Mouse (Mus musculus) erythroblast, embryonic 14.5 days (primary cell): ENCODE results near the gene Iffo1. TPM values are rescaled to one million over a fixed set of nuclear protein-coding genes. Genes with fewer than 3 reads are reported as not detected.

ENCODE experiments used
- H3K27me3 ChIP-seq: 2 replicates; pipeline ENCODE4 v1.6.1; 2012; ENCODE audit warnings: inconsistent platforms; ENCODE audit not compliant: control insufficient read depth
- H3K36me3 ChIP-seq: 2 replicates; pipeline ENCODE4 v1.6.1; 2012; ENCODE audit warnings: mild to moderate bottlenecking, inconsistent platforms; ENCODE audit not compliant: control insufficient read depth
- H3K4me1 ChIP-seq: 2 replicates; pipeline ENCODE4 v1.6.1; 2012; ENCODE audit warnings: inconsistent platforms; ENCODE audit not compliant: control insufficient read depth
- H3K4me3 ChIP-seq: replicated peaks from 2 replicates; pipeline ENCODE3; 2012; ENCODE audit warnings: moderate library complexity, mild to moderate bottlenecking, inconsistent platforms
- H3K9me3 ChIP-seq: 2 replicates; pipeline ENCODE4 v1.6.1; 2012; ENCODE audit warnings: low read length, inconsistent platforms, mixed read lengths; ENCODE audit not compliant: control insufficient read depth
- GATA1 ChIP-seq: IDR thresholded peaks from 2 replicates; pipeline ENCODE4 v1.6.1; 2012; ENCODE audit warnings: low read length, inconsistent platforms, mixed read lengths
- TAL1 ChIP-seq: IDR thresholded peaks from 3 replicates; pipeline ENCODE4 v1.6.1; 2012; ENCODE audit warnings: low read length, inconsistent platforms, mixed read lengths
- polyA plus RNA-seq: library from polyadenylated mRNA; stranded (reverse); fragments of >175 nt; gene quantifications from 2 replicates; pipeline ENCODE4 v1.2.3, GENCODE M21; 2012

Gene Iffo1
- polyA plus RNA-seq, 1 experiment: 1.3 TPM

DNA sequence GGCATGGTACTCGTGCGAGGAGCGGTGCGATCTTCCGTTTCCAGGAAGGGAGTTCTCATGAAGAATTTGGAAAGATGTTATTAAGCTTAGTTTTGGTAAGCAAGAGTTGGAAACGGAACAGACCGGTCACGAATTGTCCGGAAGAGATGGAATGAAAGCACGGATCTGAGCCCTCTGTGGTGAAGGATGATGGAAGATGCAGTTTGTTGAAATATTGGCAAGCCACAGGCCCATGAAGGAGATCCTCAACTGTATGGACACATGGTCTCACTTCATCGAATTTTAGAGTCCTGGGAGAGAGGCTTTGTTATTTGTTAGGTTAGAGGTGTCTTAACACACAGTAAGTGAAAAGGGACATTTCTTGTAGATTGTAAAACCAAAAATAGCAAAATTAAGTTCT, 12.6 kb upstream of the Iffo1 start:
- peak overlapping the region; percentile 69 for H3K4me3 ChIP-seq
- TF ChIP-seq TAL1 (no peak), GATA1 (no peak)
- H3K9me3 ChIP-seq: no peaks in the 10 kb centered on the region
- no peaks in the 10 kb centered on the region for H3K27me3 ChIP-seq
- H3K4me1 ChIP-seq: peaks cover 29% of the 10 kb centered on the region
- H3K36me3 ChIP-seq: peaks cover 70% of the 10 kb centered on the region

- no peak overlapping the region for H3K4me3 ChIP-seq
- no peak for TF ChIP-seq TAL1
- TF ChIP-seq GATA1: no peak
- H3K4me1 ChIP-seq: peaks cover 18% of the 10 kb centered on the region
- no peaks in the 10 kb centered on the region for H3K9me3 ChIP-seq
- H3K27me3 ChIP-seq: no peaks in the 10 kb centered on the region
- peaks cover 83% of the 10 kb centered on the region for H3K36me3 ChIP-seq
Measured at GRCm38 (mm10) chr6:125137002-125137671, 7.9 kb upstream of the Iffo1 start.

GRCm38 (mm10) chr6:125139747-125140146, 5.3 kb upstream of the Iffo1 start:
- H3K36me3 ChIP-seq: peaks cover 86% of the 10 kb centered on the region

DNA sequence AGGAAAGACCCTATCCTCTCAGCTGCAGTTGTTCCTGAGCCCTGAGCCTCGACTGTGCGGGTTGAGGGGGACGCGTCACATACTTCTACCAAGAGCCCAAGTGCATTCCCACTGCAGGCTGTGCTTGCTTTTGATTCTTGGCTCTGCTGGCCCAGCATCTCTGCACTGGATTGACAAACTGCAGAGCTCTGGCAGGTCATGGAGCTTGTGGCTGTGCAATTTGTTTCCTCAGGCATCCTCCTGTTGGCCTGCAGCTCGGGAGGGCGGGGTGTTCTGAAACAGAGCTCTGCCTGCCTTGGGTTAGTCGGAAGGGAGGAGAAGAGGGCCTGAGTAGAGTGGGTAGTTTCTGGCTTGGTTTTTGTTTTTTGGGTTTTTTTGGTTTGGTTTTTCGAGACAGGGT, 2.6 kb upstream of the Iffo1 start:
- Histone ChIP-seq H3K36me3 (peaks cover 73% of the 10 kb centered on the region), H3K27me3 (no peaks in the 10 kb centered on the region), H3K4me3 (no peak overlapping the region), H3K4me1 (peaks cover 38% of the 10 kb centered on the region), H3K9me3 (no peaks in the 10 kb centered on the region)
- no peak for TF ChIP-seq TAL1
- TF ChIP-seq GATA1: no peak

More at GRCm38 (mm10) chr6:125139747-125140146, 5.3 kb upstream of the Iffo1 start:
- no peak overlapping the region for H3K4me3 ChIP-seq
- TF ChIP-seq GATA1 (no peak), TAL1 (no peak)
- no peaks in the 10 kb centered on the region for H3K27me3 ChIP-seq
- H3K9me3 ChIP-seq: no peaks in the 10 kb centered on the region
- peaks cover 11% of the 10 kb centered on the region for H3K4me1 ChIP-seq

DNA sequence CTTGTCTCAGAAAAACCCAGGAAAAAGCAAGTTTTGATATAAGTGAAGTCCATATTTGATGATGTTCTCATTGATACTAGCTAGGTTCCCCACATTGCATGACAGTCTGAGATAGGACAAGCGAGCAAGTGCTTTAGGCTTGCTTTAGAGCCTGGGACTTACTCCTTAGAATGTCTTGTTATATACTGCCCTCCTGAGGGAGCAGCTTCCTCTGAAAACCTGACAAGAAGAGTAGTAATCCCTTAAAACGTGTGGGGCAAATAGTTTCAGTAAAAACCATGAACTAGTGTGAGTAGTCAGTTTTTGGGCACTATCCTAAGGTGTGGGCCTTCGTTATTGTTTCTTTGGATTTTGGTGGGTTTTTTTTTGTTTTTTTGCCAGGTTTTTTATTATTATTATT, 1.9 kb upstream of the Iffo1 start:
- H3K36me3 ChIP-seq: peaks cover 73% of the 10 kb centered on the region
- TF ChIP-seq GATA1: no peak
- no peak for TF ChIP-seq TAL1

DNA sequence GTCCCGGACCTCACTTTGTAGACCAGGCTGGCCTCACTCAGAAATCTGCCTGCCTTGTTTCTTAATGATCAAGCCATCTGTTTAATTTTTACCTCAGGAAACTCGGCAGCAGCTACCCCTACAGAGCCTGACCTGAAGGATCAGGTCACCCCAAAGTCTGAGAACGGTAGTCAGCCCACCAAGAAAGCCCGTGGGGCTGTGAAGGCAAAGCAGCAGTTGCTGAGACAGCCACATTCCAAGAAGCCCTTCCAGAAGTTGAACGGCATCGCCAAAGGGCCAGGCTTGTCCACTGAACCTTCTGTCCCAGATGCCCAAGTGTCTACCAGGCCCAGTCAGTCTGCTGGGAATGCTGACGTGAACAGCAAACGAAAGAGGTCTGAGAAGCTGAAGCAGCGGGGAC, 1.1 kb upstream of the Iffo1 start:
- Histone ChIP-seq H3K4me3 (no peak overlapping the region), H3K4me1 (peaks cover 51% of the 10 kb centered on the region), H3K9me3 (no peaks in the 10 kb centered on the region), H3K36me3 (peaks cover 74% of the 10 kb centered on the region), H3K27me3 (no peaks in the 10 kb centered on the region)
- no peak for TF ChIP-seq GATA1
- TF ChIP-seq TAL1: no peak

More for the DNA sequence above, 1.9 kb upstream of the Iffo1 start:
- Histone ChIP-seq H3K27me3 (no peaks in the 10 kb centered on the region), H3K9me3 (no peaks in the 10 kb centered on the region), H3K4me1 (peaks cover 43% of the 10 kb centered on the region), H3K4me3 (no peak overlapping the region)

DNA sequence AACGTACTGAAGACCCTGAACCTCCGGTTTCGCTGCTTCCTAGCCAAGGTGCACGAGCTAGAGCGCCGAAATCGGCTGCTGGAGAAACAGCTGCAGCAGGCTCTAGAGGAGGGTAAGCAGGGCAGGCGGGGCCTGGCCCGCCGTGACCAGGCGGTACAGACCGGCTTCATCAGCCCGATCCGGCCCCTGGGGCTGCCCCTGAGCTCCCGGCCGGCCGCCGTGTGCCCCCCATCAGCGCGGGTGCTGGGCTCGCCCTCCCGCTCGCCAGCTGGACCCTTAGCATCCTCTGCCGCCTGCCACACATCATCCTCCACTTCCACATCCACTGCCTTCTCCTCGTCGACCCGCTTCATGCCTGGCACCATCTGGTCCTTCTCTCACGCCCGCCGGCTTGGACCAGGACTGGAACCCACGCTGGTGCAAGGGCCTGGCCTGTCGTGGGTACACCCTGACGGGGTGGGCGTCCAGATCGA, 474 bp downstream of the Iffo1 start:
- H3K36me3 ChIP-seq: peaks cover 68% of the 10 kb centered on the region
- peaks cover 55% of the 10 kb centered on the region for H3K4me1 ChIP-seq
- TF ChIP-seq GATA1 (no peak), TAL1 (no peak)
- peak overlapping the region; percentile 93 for H3K4me3 ChIP-seq
- no peaks in the 10 kb centered on the region for H3K27me3 ChIP-seq
- no peaks in the 10 kb centered on the region for H3K9me3 ChIP-seq

GRCm38 (mm10) chr6:125146148-125146547, 1.1 kb downstream of the Iffo1 start:
- peak overlapping the region; percentile 93 for H3K4me3 ChIP-seq
- H3K9me3 ChIP-seq: no peaks in the 10 kb centered on the region
- H3K36me3 ChIP-seq: peaks cover 66% of the 10 kb centered on the region
- peaks cover 58% of the 10 kb centered on the region for H3K4me1 ChIP-seq
- no peaks in the 10 kb centered on the region for H3K27me3 ChIP-seq
- TF ChIP-seq TAL1: no peak
- no peak for TF ChIP-seq GATA1

DNA sequence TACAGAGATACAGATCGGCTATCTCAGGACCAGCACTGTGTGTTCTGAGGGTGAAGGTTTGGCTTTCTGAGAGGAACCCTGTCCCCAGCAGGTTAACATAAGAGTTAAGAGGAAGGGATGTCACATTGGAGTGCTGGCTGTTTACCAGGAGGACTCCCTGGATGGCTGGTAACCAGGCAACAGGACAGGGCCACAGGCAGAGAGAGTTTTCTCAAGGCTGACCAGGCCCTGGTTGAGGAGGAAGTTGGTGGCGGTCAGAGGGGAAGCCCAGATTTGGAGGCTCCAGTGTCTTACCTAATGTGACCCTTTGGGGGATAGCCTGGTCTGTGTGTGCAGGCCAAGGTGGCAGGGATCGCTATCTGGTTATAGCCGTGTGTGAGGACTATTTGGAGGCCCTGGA, 1.8 kb downstream of the Iffo1 start:
- H3K4me3 ChIP-seq: peak overlapping the region; percentile 93

More for the DNA sequence above, 1.8 kb downstream of the Iffo1 start:
- TF ChIP-seq GATA1: no peak
- Histone ChIP-seq H3K36me3 (peaks cover 65% of the 10 kb centered on the region), H3K27me3 (no peaks in the 10 kb centered on the region), H3K9me3 (no peaks in the 10 kb centered on the region), H3K4me1 (peaks cover 63% of the 10 kb centered on the region)
